Mouse (Mus musculus) hindbrain, embryonic 15.5 days (tissue): ENCODE data around the gene Olfr910. TPM values are rescaled to one million over a fixed set of nuclear protein-coding genes. Genes with fewer than 3 reads are reported as not detected.

Experiments
- ATAC-seq: fragments of 200-750 bp; cut with Nextera tagmentation; 2 replicates; pipeline ENCODE4 v1.8.0; 2017; ENCODE audit warnings: low read depth, moderate number of reproducible peaks, moderate TSS enrichment; ENCODE audit not compliant: low FRiP score
- H3K27ac ChIP-seq: fragments of 300-500 bp; sonication (generic); replicated peaks from 2 replicates; pipeline ENCODE4 v1.5.1; 2015; ENCODE audit warnings: mild to moderate bottlenecking, inconsistent platforms
- H3K27me3 ChIP-seq: fragments of 300-500 bp; sonication (generic); 2 replicates; pipeline ENCODE4 v1.6.1; 2015; ENCODE audit warnings: control low read depth, inconsistent platforms
- H3K36me3 ChIP-seq: fragments of 300-500 bp; sonication (generic); 2 replicates; pipeline ENCODE4 v1.6.1; 2015; ENCODE audit warnings: control low read depth, inconsistent platforms
- H3K4me1 ChIP-seq: fragments of 300-500 bp; sonication (generic); replicated peaks from 2 replicates; pipeline ENCODE4 v1.6.1; 2015; ENCODE audit warnings: control low read depth, inconsistent platforms
- H3K4me2 ChIP-seq: fragments of 300-500 bp; sonication (generic); 2 replicates; pipeline ENCODE4 v1.6.1; 2015; ENCODE audit warnings: moderate library complexity, mild to moderate bottlenecking, inconsistent platforms
- H3K4me3 ChIP-seq: fragments of 300-500 bp; sonication (generic); 2 replicates; pipeline ENCODE4 v1.5.1; 2015; ENCODE audit warnings: mild to moderate bottlenecking, inconsistent platforms
- H3K9ac ChIP-seq: fragments of 300-500 bp; sonication (generic); 2 replicates; pipeline ENCODE4 v1.6.1; 2015; ENCODE audit warnings: inconsistent platforms
- H3K9me3 ChIP-seq: fragments of 300-500 bp; sonication (generic); 2 replicates; pipeline ENCODE4 v1.6.1; 2016; ENCODE audit warnings: control low read depth, inconsistent platforms
- WGBS: fragments of 180-500 bp; shearing (Covaris S2); methylation state at CpG from one replicate; pipeline ENCODE4 v1.1.7; 2015; 5-methylcytosine and 5-hydroxymethylcytosine counted together
- polyA plus RNA-seq: library from polyadenylated mRNA; unstranded; fragments of >200 nt; fragmentation: Nextera tagmentation; extraction: Ambion mirVana; gene quantifications from 2 replicates; pipeline ENCODE4 v1.2.1, GENCODE M21; 2015

Olfr910 gene
- polyA plus RNA-seq: not detected in 2 replicates

GRCm38 (mm10) chr9:38537549-38537948 is at the start of gene Olfr910:
Gene Olfr910 (plus strand): TSS chr9:38537849.
- no peaks in the 10 kb centered on the region for H3K27me3 ChIP-seq
- no peaks in the 10 kb centered on the region for H3K9me3 ChIP-seq
- ATAC-seq: no peak
- no peak within 1 kb of the TSS for H3K9ac ChIP-seq
- no peak within 1 kb of the TSS for H3K4me2 ChIP-seq
- no peaks in the 10 kb centered on the region for H3K36me3 ChIP-seq
- H3K4me1 ChIP-seq: no peaks in the 10 kb centered on the region
- H3K4me3 ChIP-seq: no peak within 1 kb of the TSS
- H3K27ac ChIP-seq: no peak within 1 kb of the TSS
- 93% methylated on average over 2 of the region's 2 CpGs for WGBS

DNA sequence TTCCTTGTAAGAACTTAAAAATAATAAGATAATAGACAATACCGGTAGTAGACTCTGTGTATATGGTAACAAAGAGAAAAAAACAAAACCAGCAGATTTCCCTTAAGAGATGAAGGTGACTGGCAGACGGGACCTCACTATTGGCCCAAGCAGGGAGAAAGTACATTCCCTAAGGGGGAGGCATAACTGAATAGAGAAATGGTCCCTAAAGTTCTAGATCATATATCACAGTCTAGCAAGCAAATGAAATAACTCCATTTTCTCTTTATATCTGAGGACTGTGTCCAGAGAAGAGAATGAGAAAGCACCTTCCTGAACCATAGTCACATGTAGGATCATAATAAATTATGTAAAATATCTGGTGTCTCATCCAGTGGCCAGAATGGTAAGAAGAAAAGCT is 42.1 kb upstream of the Olfr910 start, which contains the start of gene Olfr907:
Olfr907 (plus strand) TSS at position 301 of the 400 bp plus-strand sequence.
- H3K4me2 ChIP-seq: no peak within 1 kb of the TSS
- no peaks in the 10 kb centered on the region for H3K27me3 ChIP-seq
- H3K9ac ChIP-seq: no peak within 1 kb of the TSS
- no peaks in the 10 kb centered on the region for H3K9me3 ChIP-seq
- no peaks in the 10 kb centered on the region for H3K4me1 ChIP-seq
- H3K36me3 ChIP-seq: no peaks in the 10 kb centered on the region
- no peak within 1 kb of the TSS for H3K4me3 ChIP-seq
- no peak for ATAC-seq
- H3K27ac ChIP-seq: no peak within 1 kb of the TSS
- WGBS: 87% methylated on average over 2 of the region's 2 CpGs

DNA sequence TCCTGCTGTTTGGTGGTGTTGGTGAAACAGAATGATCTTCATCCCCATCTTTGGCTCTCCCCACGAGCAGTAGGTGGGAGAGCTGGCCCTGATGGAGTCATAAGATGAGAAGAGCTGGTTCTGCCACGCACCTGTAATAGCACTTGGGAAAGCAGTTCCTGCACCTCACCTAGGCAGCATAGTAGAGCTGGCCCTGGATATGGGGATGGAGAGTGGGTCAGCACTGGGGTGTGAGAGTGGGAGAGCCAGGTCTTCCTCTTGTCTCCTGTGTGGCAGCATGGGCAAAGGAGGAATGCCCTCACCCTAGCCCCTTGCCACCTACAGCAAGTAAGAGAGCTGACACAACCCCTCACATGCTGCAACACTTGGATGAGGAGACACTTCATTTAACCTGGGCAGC is 25.3 kb upstream of the Olfr910 start:
- H3K9ac ChIP-seq: no peak overlapping the region
- ATAC-seq: no peak
- no peak overlapping the region for H3K27ac ChIP-seq

GRCm38 (mm10) chr9:38521280-38521679 is 16.4 kb upstream of the Olfr910 start, which contains the start of gene Olfr911-ps1:
Gene Olfr911-ps1 (plus strand): TSS chr9:38521580.
- Histone ChIP-seq H3K9me3 (no peaks in the 10 kb centered on the region), H3K27ac (no peak within 1 kb of the TSS), H3K4me2 (no peak within 1 kb of the TSS), H3K9ac (no peak within 1 kb of the TSS), H3K36me3 (no peaks in the 10 kb centered on the region), H3K4me1 (no peaks in the 10 kb centered on the region), H3K27me3 (no peaks in the 10 kb centered on the region), H3K4me3 (no peak within 1 kb of the TSS)
- no peak for ATAC-seq
- WGBS: 80% methylated on average over 1 of the region's 1 CpGs

More for the DNA sequence above, 25.3 kb upstream of the Olfr910 start:
- Histone ChIP-seq H3K4me3 (no peak overlapping the region), H3K4me2 (no peak overlapping the region), H3K27me3 (no peaks in the 10 kb centered on the region), H3K9me3 (no peaks in the 10 kb centered on the region), H3K36me3 (no peaks in the 10 kb centered on the region), H3K4me1 (no peaks in the 10 kb centered on the region)
- 73% methylated on average over 2 of the region's 2 CpGs for WGBS

- H3K36me3 ChIP-seq: no peaks in the 10 kb centered on the region
- no peak within 1 kb of the TSS for H3K4me2 ChIP-seq
- ATAC-seq: no peak
- no peak within 1 kb of the TSS for H3K4me3 ChIP-seq
- no peak within 1 kb of the TSS for H3K27ac ChIP-seq
- H3K4me1 ChIP-seq: no peaks in the 10 kb centered on the region
- no peak within 1 kb of the TSS for H3K9ac ChIP-seq
- H3K27me3 ChIP-seq: no peaks in the 10 kb centered on the region
- no peaks in the 10 kb centered on the region for H3K9me3 ChIP-seq
- 77% methylated on average over 1 of the region's 1 CpGs for WGBS
Observed at GRCm38 (mm10) chr9:38579878-38580277, 42.2 kb downstream of the Olfr910 start, which contains the start of gene Olfr912. Gene Olfr912 (plus strand): TSS chr9:38580178.

Other genes starting within 250 kb of the Olfr910 start
- gene Olfr896-ps1, start 246.7 kb upstream of the Olfr910 start, polyA plus RNA-seq: not detected in 2 replicates
- gene Olfr25, start 208.8 kb upstream of the Olfr910 start, polyA plus RNA-seq: not detected in 2 replicates
- gene Olfr898, start 189.4 kb upstream of the Olfr910 start, polyA plus RNA-seq: not detected in 2 replicates
- gene Olfr250, start 171.0 kb upstream of the Olfr910 start, polyA plus RNA-seq: not detected in 2 replicates
- gene Olfr251, start 160.8 kb upstream of the Olfr910 start, polyA plus RNA-seq: not detected in 2 replicates
- not detected in 2 replicates for gene Olfr147, start 136.2 kb upstream of the Olfr910 start, polyA plus RNA-seq
- not detected in 2 replicates for gene Olfr901, start 108.4 kb upstream of the Olfr910 start, polyA plus RNA-seq
- gene Olfr902, start 90.2 kb upstream of the Olfr910 start, polyA plus RNA-seq: not detected in 2 replicates
- not detected in 2 replicates for gene Olfr904, start 74.7 kb upstream of the Olfr910 start, polyA plus RNA-seq
- gene Olfr905, start 66.7 kb upstream of the Olfr910 start, polyA plus RNA-seq: not detected in 2 replicates
- not detected in 2 replicates for gene Olfr906, start 50.8 kb upstream of the Olfr910 start, polyA plus RNA-seq
- not detected in 2 replicates for gene Olfr907, start 42.0 kb upstream of the Olfr910 start, polyA plus RNA-seq
- gene Olfr911-ps1, start 16.3 kb upstream of the Olfr910 start, polyA plus RNA-seq: not detected in 2 replicates
- not detected in 2 replicates for gene Olfr912, start 42.3 kb downstream of the Olfr910 start, polyA plus RNA-seq
- not detected in 2 replicates for gene Olfr913, start 54.9 kb downstream of the Olfr910 start, polyA plus RNA-seq
- gene Olfr914, start 67.3 kb downstream of the Olfr910 start, polyA plus RNA-seq: not detected in 2 replicates
- not detected in 2 replicates for gene Olfr916, start 122.0 kb downstream of the Olfr910 start, polyA plus RNA-seq
- not detected in 2 replicates for gene Olfr917, start 128.0 kb downstream of the Olfr910 start, polyA plus RNA-seq
- not detected in 2 replicates for gene Olfr918, start 136.8 kb downstream of the Olfr910 start, polyA plus RNA-seq
- not detected in 2 replicates for gene Olfr919, start 165.8 kb downstream of the Olfr910 start, polyA plus RNA-seq
- 8.5 and 9.1 TPM in 2 replicates for gene Vwa5a, start 180.4 kb downstream of the Olfr910 start, polyA plus RNA-seq
- not detected in 2 replicates for gene Olfr920, start 214.4 kb downstream of the Olfr910 start, polyA plus RNA-seq
- not detected in 2 replicates for gene Olfr921, start 235.2 kb downstream of the Olfr910 start, polyA plus RNA-seq